Mouse (Mus musculus) cerebellum, adult 8-10 months (tissue): ENCODE measurements around the gene Jag2.

Experiments
- DNase-seq: peaks from one replicate; pipeline ENCODE4 v3.0.0; 2022

The Jag2 gene

DNA sequence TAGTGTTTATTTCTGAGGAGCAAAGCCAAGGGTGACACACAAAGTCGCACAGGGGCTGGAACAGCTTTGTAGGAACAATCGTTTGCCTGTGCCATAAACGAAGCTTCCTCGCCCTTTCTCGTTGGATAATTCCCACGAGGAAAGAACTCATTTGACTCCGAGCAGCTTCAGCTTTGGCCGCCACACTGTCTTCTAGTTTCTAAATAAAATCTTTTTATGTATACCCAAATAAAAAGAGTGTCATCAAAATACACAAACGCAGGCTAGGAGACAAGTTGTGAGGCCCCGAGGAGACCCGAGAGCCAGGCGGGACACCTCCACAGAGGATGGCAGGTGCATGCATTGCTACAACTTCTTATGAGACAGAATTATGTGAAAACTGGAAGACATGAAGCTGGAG lies 31.2 kb downstream of the Jag2 start:
- no peak for DNase-seq

DNA sequence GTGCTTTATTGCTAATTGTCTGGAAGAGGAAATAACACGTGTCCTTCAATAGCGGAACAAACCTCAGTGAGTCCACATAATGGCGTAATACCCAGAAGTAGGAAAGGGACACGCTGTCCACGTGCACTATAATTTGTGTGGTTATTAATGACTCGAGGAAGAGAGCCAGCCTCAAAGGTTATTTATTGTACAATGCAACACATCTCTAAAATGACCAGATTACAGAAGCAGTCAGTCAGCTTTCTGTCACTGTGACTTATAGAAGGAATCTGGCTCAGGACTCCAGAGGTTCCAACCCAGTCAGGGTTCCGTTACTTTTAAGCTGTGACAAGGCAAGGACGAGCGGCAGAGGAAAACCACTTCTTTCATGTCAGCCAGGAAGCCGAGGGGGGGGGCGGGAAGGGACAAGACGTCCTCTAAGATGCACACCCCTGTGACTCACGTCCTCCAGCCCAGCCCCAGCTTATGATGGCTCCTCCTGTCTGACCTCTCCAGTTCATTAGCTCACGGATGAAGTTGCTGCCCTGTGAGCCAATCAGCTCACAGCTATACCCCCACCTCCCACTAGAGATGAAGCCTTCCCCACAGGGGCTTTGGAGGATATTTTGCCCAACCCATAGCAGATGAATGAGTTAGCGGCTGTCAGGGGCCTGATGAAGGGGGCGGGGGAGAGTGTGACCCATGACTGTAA lies 31.9 kb downstream of the Jag2 start:
- DNase-seq = no peak

DNA sequence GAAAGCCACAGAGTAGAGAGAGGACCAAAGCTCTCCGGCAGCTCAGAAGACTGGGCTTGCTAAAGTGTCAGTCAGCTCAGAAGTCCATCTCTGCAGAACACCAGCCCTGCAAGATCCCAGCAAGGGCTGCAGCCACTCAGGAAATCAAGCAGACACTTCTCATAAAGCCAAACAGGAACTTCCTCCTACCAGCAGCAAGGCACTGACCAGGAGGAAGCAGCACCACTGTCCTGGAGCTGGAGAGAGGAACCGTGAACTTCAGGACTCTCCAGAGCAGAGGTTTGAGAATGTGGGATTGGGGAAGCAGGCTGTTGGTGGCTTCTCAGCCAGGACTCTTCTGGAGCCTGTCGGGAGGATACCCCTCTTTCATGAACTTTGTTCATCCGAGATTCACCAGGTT lies 34.6 kb downstream of the Jag2 start:
- no peak for DNase-seq

DNA sequence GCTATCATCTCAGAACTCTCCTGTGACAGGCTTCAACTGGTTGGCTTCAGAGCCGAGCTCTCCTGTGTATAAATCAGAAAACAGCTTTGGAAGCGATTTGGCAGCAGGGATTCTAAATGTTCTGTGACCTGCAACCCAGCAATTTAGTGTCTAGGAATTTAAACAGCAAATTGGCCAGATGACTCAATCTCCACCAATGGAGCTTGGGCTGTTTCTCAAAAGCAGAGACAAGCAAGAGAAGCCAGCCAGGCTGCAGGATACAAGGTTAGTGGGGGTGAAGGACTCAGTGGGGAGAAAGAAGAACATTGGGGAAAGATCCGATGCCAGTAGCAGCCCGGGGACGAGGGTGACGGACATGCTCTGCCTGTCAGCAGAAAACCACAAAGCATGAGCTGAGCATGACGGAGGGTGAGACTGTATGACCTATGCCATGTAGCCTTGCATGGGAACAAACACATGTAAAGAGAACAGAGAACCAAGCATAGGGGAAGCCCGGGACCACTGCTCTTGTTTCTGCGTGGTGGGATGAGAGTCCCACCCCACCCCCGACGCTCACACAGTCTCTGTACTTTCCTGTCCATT lies 35.2 kb downstream of the Jag2 start:
- no peak for DNase-seq

DNA sequence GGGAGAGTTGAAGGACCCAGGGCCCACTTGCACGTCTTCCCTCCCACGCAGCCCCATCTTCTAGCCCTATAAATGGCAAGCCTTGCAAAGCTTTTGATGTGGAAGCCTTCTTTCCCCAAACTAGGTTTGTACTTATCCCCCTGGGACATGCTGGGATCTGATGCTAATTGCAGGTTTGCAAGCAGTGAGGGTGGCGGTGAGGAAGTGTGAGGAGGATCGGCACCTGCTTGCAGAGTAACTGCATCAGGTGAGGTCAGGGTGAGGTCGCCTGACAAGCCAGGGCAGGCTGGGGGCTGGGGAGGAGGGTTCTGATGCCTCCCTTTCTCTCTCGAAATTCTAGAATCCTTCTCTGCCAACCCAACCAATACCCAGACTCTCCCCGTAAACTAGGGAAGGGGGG lies 44.1 kb downstream of the Jag2 start:
- DNase-seq = no peak

DNA sequence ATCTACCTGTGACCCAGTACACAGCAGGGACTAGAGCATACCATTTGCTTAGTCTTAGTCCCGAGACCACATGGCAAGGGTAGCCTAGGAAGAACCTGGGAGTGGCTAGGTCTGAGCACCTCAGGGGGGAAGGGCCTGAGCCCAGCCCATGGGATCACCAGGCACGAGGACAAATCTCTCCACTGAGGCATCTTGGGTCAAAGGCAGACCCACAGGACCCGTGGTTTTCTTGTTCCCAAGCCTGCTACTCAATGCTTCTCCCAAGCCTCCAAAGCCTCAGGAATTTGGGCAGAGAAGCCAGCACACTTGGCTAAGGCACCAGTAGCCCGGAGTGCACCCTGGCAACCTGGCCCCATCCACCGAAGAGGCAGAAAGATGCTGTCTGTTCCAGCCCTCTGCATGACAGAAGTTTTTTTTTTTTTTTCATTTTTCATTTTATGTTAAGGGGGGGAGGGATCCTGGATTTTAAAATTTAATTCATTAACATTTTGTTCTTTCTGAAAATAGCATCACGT lies 48.2 kb downstream of the Jag2 start:
- DNase-seq = no peak

DNA sequence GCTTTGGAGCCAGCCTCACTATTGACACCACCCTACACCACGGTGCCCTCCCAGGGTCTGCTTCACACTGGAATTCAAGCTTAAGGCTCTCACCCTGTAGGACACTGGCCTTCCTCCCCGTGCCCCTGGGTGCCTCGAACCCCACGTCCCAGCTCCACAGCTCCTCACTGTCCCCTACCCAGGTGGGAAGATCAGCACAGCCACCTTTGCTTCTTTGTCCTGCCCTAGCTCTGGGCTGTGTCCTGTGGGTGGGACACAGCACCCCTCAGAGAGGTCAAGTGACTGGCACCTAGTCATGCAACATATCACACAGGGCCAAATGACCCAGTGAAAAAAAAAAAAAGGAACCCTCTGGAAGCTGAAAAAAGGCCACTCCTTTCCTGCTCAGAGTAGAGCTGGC lies 48.9 kb downstream of the Jag2 start:
- DNase-seq = no peak

DNA sequence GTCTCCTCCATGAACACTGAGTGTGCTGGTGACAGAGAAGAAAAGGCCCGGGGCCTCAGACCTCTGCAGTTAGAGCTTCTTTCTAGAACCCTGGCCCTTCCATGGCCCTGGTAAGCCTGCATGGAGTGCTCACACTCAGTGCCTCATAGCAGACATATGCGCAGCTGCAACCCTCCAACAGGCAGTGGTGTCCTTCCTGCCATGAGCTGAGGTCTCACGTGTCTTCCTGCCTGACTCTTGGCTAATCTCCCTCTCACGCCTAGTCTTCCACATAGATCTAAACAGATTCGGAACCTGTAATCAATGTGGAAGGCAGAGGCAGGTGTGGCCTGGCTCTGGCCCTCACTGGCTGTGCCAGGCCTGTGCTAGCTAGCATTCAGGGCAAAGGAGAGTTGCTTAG lies 49.8 kb downstream of the Jag2 start:
- DNase-seq = no peak

DNA sequence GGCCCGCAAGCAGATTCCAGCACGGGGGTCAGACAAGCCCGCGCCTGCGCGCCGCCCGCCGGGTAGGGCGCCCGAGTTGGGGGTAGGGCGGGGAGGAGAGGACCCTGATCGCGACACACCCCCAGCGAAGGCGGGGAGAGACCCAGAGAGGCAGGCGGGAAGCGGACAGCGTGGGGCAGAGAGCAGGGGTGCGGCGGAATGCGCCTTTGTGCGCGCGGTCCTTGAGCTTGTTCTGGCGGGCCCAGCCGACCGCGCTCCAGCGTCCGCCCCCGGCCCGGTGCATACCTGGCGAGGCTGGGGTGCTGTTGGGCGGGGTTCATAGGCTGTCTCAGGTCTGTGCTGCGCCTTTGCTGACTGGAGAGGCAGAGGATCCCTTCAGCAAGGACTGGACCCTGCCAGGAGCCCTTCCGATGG lies 52.0 kb downstream of the Jag2 start:
- no peak for DNase-seq

DNA sequence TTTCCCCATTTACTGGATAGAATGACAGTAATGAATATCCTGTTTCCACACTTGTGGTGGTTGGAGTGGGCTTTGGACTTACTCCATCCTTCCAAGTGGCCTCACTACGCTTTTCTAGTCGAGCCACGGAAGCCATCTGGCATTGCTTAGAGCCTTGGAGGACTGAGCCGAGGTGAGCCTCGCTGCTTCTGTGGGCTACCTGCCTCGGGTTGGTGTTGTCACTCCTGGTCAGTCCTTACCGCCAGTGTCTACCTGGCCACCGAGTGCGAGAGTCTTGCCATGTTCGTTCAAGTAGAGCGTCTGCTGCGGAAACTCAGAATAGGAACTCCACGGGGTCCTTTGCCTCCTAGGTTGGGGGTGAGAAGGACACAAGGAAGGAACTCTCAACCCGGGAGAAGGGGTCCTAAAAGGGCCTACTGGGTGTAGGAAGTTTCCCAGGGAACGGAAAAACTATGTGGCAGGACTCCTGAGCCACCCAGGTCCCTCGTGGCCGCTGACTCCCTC lies 52.5 kb downstream of the Jag2 start:
- no peak for DNase-seq

DNA sequence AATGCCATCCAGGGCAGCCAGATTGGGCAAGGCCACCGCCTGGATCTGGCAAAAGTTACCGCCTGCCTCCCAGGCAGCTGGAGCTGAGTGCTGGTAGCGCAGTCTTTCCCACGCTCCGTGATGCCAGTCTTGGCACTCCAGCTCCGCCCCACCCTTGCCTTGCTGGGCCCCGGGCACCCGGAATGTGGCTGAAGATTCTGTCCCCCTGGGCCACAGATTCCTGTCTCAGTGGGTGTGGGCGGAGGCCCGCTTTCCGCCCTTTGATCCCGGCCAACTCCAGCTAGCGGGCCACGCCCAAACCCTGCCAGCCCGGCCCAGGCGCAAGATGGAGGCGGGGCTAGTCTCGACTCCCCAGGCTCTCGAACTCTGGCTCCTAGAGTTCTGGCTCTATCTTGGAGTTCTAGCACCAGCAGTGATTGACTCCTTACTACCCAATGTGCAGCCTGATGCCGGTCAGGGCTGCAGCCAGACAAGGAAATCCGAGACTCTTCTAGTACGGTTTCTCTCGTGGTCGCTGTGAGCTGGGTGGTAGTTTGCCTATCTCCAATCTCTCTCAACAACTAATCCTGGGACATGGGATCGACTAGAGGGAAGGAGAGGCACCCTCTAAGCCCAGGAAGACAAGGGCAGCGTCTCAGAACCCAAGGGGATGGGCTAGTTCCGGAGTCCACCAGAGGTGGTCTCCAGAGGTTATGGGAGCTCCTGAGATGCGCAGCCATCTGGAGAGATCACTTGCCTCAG lies 53.1 kb downstream of the Jag2 start:
- DNase-seq = no peak

DNA sequence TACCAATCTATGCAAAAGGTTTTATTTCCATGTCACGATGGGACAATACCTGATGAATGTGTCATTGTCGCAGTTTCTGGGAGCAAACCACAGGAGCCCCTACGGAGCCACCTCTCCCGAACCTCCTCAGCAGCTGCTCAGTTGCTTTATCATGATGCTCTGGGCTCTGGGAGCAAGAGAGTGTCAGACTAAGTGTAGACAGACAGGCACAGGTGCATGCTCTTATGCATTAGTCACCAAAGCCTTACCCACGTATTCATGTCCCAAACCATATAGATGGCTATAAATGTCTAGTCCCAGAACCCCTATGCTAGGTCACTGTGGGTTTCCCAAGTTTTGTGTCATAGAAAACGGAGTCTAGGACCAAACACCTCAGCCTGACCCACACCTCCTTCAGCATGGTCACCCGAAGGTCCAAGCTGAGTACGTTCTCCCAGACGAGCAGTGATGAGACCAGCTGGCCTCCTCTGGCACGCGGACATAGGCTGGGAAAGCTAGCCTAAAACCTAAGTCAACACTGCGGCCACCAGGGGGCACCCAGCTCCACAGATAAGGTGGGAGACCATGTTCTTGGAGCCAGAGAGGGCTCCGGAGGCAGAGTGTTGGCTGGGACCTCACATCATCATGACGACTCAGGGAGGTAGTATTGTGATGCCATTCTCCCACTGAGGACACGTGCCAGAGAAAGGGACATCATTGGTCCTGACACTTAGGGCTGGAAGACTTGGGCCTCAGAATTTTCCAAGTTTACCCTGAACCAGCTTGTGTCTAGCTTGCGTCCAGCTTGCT lies 54.2 kb downstream of the Jag2 start:
- peak; percentile 85 for DNase-seq

DNA sequence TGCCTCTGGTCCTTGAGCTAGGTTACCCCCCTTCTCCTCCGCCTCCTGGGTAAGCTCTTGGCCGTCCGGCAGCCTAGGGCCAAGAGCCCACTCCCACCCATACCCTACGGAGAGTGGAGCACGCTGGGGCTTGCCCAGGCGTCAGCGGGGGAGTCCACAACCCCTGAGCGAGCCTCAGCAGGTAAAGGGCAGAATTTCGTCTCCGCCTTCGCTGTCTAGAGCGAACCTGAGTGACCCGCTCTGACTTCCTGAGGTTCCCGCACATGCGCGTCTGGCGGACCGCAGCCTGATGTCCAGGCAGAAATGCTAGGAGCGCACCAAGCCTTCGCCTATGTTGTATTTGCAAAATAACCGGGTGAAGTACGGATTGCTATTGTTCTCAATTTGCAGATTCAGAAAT lies 55.4 kb downstream of the Jag2 start:
- no peak for DNase-seq

DNA sequence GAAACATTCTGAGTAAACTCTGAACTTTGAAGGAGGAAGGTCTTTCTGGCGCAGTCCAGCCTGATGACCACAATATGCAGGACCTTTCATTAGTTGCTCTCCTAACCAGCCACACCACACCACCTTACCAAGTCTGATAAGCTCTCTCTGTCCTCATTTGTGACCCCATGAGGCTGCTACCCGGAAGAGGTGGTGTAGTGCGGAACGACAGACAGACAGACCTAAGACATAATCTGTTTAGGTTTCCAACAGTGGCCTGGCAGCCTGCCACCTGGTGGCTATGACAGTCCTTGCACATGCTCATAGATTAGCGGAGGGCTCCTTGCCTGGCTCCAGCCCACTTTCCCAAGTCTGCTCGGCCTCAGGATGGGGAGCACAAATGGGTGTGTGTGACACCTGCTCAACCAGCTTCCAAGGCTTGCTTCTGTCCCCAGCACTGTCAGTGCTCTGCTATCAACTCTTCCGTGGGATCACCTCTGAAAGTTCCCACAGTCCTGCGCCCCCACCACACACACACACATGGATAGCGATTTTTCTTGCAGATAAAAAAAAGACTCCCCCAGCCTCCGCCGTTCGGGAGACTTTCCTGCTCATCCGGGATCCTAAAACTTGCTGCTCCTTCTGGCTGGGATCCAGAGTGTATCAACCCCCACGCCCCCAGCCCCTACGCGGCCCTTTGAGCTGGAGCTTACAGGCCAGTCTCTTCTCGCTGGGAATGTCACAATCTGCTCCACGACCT lies 56.0 kb downstream of the Jag2 start:
- DNase-seq = no peak

DNA sequence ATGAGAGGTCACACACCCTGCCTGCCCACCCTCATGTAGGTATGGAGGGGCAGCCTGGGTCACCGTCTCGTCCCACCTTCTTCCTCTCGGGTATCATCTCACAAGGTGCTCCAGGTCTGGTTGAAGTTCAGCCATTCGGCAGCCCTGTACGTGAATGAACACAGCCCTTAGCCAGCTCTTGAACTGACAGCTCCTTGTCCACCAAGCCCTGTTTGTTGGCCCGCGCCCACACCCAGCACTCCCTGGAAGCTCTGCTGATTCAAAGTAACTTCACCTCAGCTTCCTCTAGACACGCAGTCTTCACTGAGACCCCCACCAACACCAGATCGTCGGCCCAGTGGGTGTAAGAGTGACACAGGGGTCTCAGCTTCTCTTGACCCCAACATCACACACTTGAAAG lies 56.6 kb downstream of the Jag2 start:
- DNase-seq = no peak

DNA sequence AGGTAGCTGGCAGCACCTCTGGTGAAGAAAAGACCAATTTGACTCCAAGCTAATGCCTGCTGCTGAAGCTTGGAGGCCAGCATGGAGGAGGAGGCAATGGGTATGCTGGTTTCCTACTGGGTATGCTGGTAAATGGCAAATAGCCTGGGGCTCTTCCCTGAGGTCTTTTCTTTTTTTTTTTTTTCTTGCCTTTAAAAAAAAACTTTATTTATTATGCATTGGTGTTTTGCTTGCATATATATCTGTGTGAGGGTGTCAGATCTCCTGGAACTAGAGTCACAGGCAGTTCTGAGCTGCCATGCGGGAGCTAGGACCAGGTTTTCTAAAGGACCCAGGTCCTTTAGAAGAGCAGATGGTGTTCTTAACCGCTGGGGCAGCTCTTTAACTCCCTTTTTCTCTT lies 58.3 kb downstream of the Jag2 start:
- no peak for DNase-seq

DNA sequence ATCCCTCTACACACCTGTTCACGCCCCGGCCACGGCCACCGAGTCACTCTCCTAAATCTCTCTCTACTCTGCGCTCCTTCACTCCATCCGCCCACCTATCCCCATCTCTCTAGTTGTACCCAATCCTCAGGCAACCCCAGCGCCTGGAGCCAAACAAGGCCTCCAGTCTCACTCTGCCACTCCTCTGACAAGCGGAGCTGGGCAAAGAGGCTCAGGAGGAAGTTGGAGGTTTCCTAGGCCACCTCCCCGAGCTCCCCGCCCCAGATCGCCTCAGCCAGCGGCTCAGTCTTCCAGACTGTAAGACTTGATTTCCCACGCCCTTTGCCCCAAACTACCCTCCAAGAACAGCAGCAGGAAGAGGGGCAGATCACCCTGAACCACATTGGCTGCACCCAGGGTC lies 58.8 kb downstream of the Jag2 start:
- DNase-seq = no peak

DNA sequence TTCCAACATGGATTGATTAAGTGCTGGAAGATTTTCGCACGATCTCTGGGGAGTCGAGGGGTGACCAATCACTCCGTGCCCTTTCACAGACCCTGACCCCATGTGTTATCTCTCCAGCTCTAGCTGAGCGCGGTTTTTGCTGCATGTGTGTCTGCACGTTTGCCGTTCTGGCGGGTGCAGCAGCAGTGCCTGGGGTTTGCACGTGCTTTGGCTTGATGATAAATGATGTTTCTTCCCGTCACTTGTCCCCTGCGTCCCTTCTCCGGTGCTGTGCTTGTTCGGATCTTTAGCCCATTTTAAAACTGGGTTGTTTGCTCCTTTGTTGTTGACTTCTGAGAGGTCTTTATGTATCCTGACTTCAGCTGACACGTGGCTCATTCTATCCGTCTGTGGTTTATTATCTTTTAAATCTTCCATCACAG lies 59.8 kb downstream of the Jag2 start:
- DNase-seq = no peak

DNA sequence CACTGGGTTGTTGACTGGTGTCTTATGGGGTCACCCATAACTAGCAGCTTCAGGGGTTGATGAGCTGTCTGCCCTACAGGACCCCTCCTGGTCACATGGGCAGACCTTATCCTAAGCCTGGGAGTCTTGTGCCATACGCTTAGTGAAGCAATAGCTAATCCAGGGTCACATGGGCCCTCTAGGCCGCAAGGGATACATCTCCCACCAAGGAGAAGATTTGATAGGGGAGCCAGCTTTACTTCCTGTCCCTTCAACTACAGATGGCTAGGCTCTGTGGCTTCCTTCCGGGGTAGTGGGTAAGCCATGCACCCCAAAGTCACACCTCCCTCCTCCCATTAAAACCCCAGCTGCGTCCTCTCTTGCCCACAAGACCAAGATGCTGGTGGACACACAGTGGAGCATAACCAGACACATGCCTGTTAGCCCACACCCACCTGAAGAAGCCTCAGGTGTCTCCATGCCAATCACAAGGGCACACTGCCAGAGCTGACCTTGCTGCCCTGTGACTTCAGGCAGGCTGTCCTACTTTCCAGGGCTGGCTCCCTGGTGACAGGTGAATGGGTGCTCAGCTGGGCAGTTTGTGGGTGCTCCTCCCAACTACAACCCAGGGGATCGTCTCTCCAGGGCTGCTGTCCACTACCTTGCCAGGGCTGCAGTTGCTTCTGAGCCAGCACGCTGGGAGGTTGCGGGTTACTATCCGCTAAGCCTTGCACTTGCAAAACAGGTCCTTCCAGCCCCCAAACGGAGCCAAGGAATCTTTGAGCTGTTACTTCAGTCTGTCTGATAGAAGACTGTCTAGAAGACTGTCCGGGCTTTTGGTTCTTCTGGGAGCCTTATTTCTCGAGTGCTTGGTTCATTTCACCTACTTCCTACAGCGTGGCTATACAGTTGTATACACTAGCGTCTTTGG lies 61.1 kb downstream of the Jag2 start, which contains the start of gene Gpr132:
Gene Gpr132 (minus strand): TSS at position 51 of the 910 bp plus-strand sequence.
- DNase-seq = no peak

DNA sequence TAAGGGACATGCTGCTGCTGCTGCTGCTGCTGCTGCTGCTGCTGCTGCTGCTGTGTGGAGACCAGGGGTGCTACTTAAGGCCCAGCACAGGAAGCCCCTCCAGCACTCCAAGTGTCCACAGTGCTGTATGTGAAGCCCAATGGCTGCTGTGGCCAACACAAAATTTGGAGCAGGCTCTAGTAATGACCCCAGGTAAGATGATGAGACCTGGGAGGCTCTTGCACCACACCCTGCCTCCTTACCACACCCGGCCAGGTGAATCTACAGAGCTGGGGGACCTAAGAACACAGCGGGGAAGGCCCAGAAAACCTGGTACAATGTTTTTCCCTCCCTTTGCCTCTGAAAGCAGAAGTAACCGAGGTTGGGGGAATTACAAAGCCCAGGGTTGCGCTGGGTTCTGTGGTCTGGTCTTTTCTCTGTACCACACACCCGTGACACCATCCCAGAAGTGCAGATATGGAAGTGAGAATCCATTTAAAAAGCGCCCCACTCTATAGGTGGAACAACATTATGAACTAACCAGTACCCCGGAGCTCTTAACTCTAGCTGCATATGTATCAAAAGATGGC lies 62.4 kb downstream of the Jag2 start:
- no peak for DNase-seq
